In the genomic region with DNA sequence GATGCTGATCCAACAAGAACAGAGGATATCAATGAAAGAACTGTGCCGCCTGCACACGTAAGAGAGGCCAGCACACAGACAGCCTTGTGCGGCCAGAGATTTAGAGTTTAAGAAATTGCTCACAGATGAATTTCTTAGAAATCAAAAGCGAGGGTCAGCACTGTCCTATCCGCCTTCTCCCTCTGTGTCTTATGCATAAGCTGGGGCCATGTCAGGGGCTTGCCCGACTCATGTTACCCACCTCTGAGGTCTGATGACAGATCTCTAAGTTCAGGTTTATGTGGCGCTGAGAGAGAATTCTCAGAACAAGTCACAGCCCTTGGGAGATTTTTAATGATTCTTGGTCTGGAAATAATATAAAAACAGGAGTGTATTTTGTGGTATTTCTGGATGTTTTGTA, we compare ENCODE assay signal across 22 mouse cellular contexts.
DNase-seq lines count a peak whose midpoint lies in the region; ATAC-seq and TF ChIP-seq lines count a peak whose summit lies in the region.
"Had no signal": no experiment of that assay in that cellular context is flagged by ENCODE, and none has a peak within 500 bp of the region (broad histone marks: within the 10 kb centered on the region; RNA-seq: fewer than 3 reads in every experiment).

No protein-coding gene starts in this region.

- no peaks in the 10 kb centered on the region for H3K36me3 ChIP-seq in liver, adult 2 months (ENCODE audit: control insufficient read depth, insufficient read depth, low read length)
- H3K36me3 ChIP-seq in liver, embryonic 11.5 days (ENCODE audit: control insufficient read depth, insufficient read depth, low read length) = no peaks in the 10 kb centered on the region
- H3K36me3 ChIP-seq in limb, embryonic 12.5 days = no peaks in the 10 kb centered on the region
- no peaks in the 10 kb centered on the region for H3K36me3 ChIP-seq in lung, postnatal 0 days (ENCODE audit: insufficient read depth, low read length)
- H3K36me3 ChIP-seq: forebrain, embryonic 12.5 days; heart, embryonic 13.5 days; hindbrain, embryonic 13.5 days; intestine, embryonic 15.5 days had no signal

- 60% methylated on average over 7 of the region's 7 CpGs for WGBS in liver, adult 2 months
- WGBS in liver, embryonic 11.5 days = 79% methylated on average over 7 of the region's 7 CpGs
- 51% methylated on average over 7 of the region's 7 CpGs for WGBS in limb, embryonic 12.5 days
- 81% methylated on average over 7 of the region's 7 CpGs for WGBS in lung, postnatal 0 days

- H3K9me3 ChIP-seq in liver, embryonic 11.5 days (ENCODE audit: control insufficient read depth, low read length) = no peaks in the 10 kb centered on the region
- H3K9me3 ChIP-seq in limb, embryonic 12.5 days = peaks cover 5% of the 10 kb centered on the region; the same call in 1 of the 2 replicates
- no peaks in the 10 kb centered on the region for H3K9me3 ChIP-seq in lung, postnatal 0 days (ENCODE audit: low read length)
- H3K9me3 ChIP-seq: forebrain, embryonic 12.5 days; heart, embryonic 13.5 days; hindbrain, embryonic 13.5 days; intestine, embryonic 15.5 days had no signal

- no peak for TF ChIP-seq CTCF in liver, adult 2 months (IDR thresholded peaks at IDR 0.05; ENCODE audit: low read depth, low read length)
- no peak for TF ChIP-seq CTCF in lung, postnatal 0 days (IDR thresholded peaks at IDR 0.05)

- ATAC-seq in liver, embryonic 11.5 days (replicated peaks; ENCODE audit: low FRiP score) = no peak
- no peak for ATAC-seq in limb, embryonic 12.5 days (ENCODE audit: insufficient number of reproducible peaks, insufficient read depth, low FRiP score, low TSS enrichment, low read depth)
- ATAC-seq in lung, postnatal 0 days = no peak
- ATAC-seq: CD4-positive, CD25-positive, alpha-beta regulatory T cell, adult 4 months; forebrain, embryonic 16.5 days; hindbrain, postnatal 0 days; intestine, embryonic 15.5 days had no signal

- no peak overlapping the region for H3K4me3 ChIP-seq in liver, adult 2 months (ENCODE audit: insufficient read depth, low read depth, low read length)
- H3K4me3 ChIP-seq in liver, embryonic 11.5 days (ENCODE audit: low read depth, low read length) = no peak overlapping the region
- H3K4me3 ChIP-seq in limb, embryonic 12.5 days (replicated peaks) = no peak overlapping the region
- H3K4me3 ChIP-seq in lung, postnatal 0 days (ENCODE audit: low read depth, low read length) = no peak overlapping the region
- H3K4me3 ChIP-seq: forebrain, embryonic 12.5 days; gastrocnemius, adult 2 months; heart, embryonic 13.5 days; hindbrain, embryonic 13.5 days; intestine, embryonic 15.5 days had no signal

- no peak for TF ChIP-seq EP300 in lung, postnatal 0 days (IDR thresholded peaks at IDR 0.05)

- H3K4me1 ChIP-seq in liver, adult 2 months (ENCODE audit: control insufficient read depth, insufficient read depth, low read length) = peaks cover 3% of the 10 kb centered on the region
- H3K4me1 ChIP-seq in liver, embryonic 11.5 days (replicated peaks; ENCODE audit: control insufficient read depth, insufficient read depth, low read length) = no peaks in the 10 kb centered on the region
- peaks cover 9% of the 10 kb centered on the region for H3K4me1 ChIP-seq in limb, embryonic 12.5 days (replicated peaks)
- H3K4me1 ChIP-seq in lung, postnatal 0 days (ENCODE audit: insufficient read depth, low read depth, low read length) = no peaks in the 10 kb centered on the region
- H3K4me1 ChIP-seq: forebrain, embryonic 12.5 days; heart, embryonic 13.5 days; hindbrain, embryonic 13.5 days; intestine, embryonic 15.5 days had no signal

- no peak for TF ChIP-seq POLR2A in liver, adult 2 months (IDR thresholded peaks at IDR 0.05; ENCODE audit: extremely low read depth, insufficient read depth, low read length)

- no peak overlapping the region for H3K9ac ChIP-seq in liver, adult 2 months (ENCODE audit: low read depth, low read length)
- H3K9ac ChIP-seq in liver, embryonic 11.5 days (ENCODE audit: low read depth, low read length) = no peak overlapping the region
- no peak overlapping the region for H3K9ac ChIP-seq in limb, embryonic 12.5 days (replicated peaks)
- no peak overlapping the region for H3K9ac ChIP-seq in lung, postnatal 0 days (replicated peaks; ENCODE audit: low read depth)
- H3K9ac ChIP-seq: forebrain, embryonic 12.5 days; heart, embryonic 13.5 days; hindbrain, embryonic 13.5 days; intestine, embryonic 15.5 days had no signal

- H3K27me3 ChIP-seq in liver, adult 2 months (ENCODE audit: control insufficient read depth, insufficient read depth, low read length) = no peaks in the 10 kb centered on the region
- H3K27me3 ChIP-seq in liver, embryonic 11.5 days (replicated peaks; ENCODE audit: control insufficient read depth, insufficient read depth, low read length) = no peaks in the 10 kb centered on the region
- 0 out of 2 replicates have a peak, but pooled peaks cover 3% of the 10 kb centered on the region for H3K27me3 ChIP-seq in limb, embryonic 12.5 days
- H3K27me3 ChIP-seq in lung, postnatal 0 days (replicated peaks; ENCODE audit: insufficient read depth, low read length) = no peaks in the 10 kb centered on the region
- H3K27me3 ChIP-seq: forebrain, embryonic 12.5 days; heart, embryonic 13.5 days; hindbrain, embryonic 13.5 days; intestine, embryonic 15.5 days had no signal

- peak; percentile 15 for DNase-seq in embryo, embryonic 10.5 days (ENCODE audit: low spot score)
- no peak for DNase-seq in embryo, embryonic 9.5 days (ENCODE audit: extremely low spot score)
- DNase-seq in liver, adult 2 months (ENCODE audit: extremely low read depth, low read depth, low spot score) = no peak
- no peak for DNase-seq in liver, embryonic 11.5 days (ENCODE audit: low spot score)
- no peak for DNase-seq in thymus, postnatal 0 days (ENCODE audit: low spot score)
- DNase-seq in lung, postnatal 0 days (ENCODE audit: low spot score) = no peak
- DNase-seq: adrenal gland, postnatal 25 days; B cell, adult 2 months; cerebellum, adult 18-20 months; cerebellum, adult 9-11 months; cerebellum, postnatal 36 days; gastrocnemius, adult 2 months; gastrocnemius, postnatal 25 days; heart, postnatal 36 days had no signal

- no peak overlapping the region for H3K4me2 ChIP-seq in liver, embryonic 11.5 days
- no peak overlapping the region for H3K4me2 ChIP-seq in limb, embryonic 12.5 days
- no peak overlapping the region for H3K4me2 ChIP-seq in lung, postnatal 0 days (replicated peaks; ENCODE audit: low read depth, low read length)
- H3K4me2 ChIP-seq: forebrain, embryonic 12.5 days; heart, embryonic 13.5 days; hindbrain, embryonic 13.5 days; intestine, embryonic 15.5 days had no signal

- H3K27ac ChIP-seq in liver, adult 2 months (replicated peaks; ENCODE audit: insufficient read depth, low read depth, low read length) = peak overlapping the region; percentile 54; the same call in 1 of the 2 replicates
- H3K27ac ChIP-seq in liver, embryonic 11.5 days (ENCODE audit: low read depth, low read length) = no peak overlapping the region
- peak overlapping the region; percentile 66 for H3K27ac ChIP-seq in limb, embryonic 12.5 days
- no peak overlapping the region for H3K27ac ChIP-seq in lung, postnatal 0 days (ENCODE audit: low read length)
- H3K27ac ChIP-seq: forebrain, embryonic 12.5 days; gastrocnemius, adult 2 months; heart, embryonic 13.5 days; hindbrain, embryonic 13.5 days; hindbrain, postnatal 0 days; intestine, embryonic 15.5 days had no signal

- H3K79me2 ChIP-seq in liver, adult 2 months (ENCODE audit: control insufficient read depth, insufficient read depth, low read length) = no peaks in the 10 kb centered on the region

Comparison
In these comparisons a context has a peak if more than half of its experiments do, and no peak if none do; other contexts are left out.
1. H3K27ac ChIP-seq: peak in liver, adult 2 months (single experiment) and limb, embryonic 12.5 days (single experiment); none in liver, embryonic 11.5 days (single experiment) and lung, postnatal 0 days (single experiment).